Mouse (Mus musculus) heart, adult 9 months (tissue): ENCODE results near the gene Catsperz.
A peak's percentile ranks its signal among the peaks of the same experiment; 100 is the strongest.

Experiments
- DNase-seq, 2 experiments: peaks; one replicate each; pipeline ENCODE4 v3.0.0; 2022; ENCODE audit warnings: low spot score in 2 of 2

The Catsperz gene

GRCm38 (mm10) chr19:6925307-6925573, at the start of gene Catsperz:
TSS of gene Catsperz (minus strand) at chr19:6925380.
- no peak for DNase-seq

- peak; percentile 81 for DNase-seq
Observed at GRCm38 (mm10) chr19:6974211-6975205, 49.3 kb upstream of the Catsperz start, which contains the start of gene Ppp1r14b. TSS of gene Ppp1r14b (plus strand) at chr19:6974968.

- DNase-seq, result no peak
Observed at GRCm38 (mm10) chr19:6973581-6974190, 48.5 kb upstream of the Catsperz start.

GRCm38 (mm10) chr19:6972247-6972917, 47.2 kb upstream of the Catsperz start:
- DNase-seq, result no peak

GRCm38 (mm10) chr19:6971644-6972043, 46.5 kb upstream of the Catsperz start:
- no peak for DNase-seq

- no peak for DNase-seq
Observed at GRCm38 (mm10) chr19:6970460-6971085, 45.4 kb upstream of the Catsperz start.

GRCm38 (mm10) chr19:6969665-6970381, 44.6 kb upstream of the Catsperz start:
- peak; percentile 71 to 78 for DNase-seq

- DNase-seq, result peak in 1 of 2 experiments; percentile 35
Observed at GRCm38 (mm10) chr19:6969291-6969664, 44.1 kb upstream of the Catsperz start.

GRCm38 (mm10) chr19:6968491-6969271, 43.5 kb upstream of the Catsperz start:
- DNase-seq, result no peak

- DNase-seq, result no peak
Observed at GRCm38 (mm10) chr19:6956461-6956860, 31.3 kb upstream of the Catsperz start.

- DNase-seq, result peak in 1 of 2 experiments; percentile 54
Observed at GRCm38 (mm10) chr19:6955424-6955823, 30.2 kb upstream of the Catsperz start.

- no peak for DNase-seq
Observed at GRCm38 (mm10) chr19:6954046-6954445, 28.9 kb upstream of the Catsperz start.

GRCm38 (mm10) chr19:6952712-6953037, 27.5 kb upstream of the Catsperz start:
- DNase-seq, result peak; percentile 67 to 78

GRCm38 (mm10) chr19:6951994-6952711, 27.0 kb upstream of the Catsperz start:
- DNase-seq, result peak; percentile 89 to 92

GRCm38 (mm10) chr19:6951381-6951968, 26.3 kb upstream of the Catsperz start:
- peak; percentile 98 to 99 for DNase-seq

GRCm38 (mm10) chr19:6950613-6951153, 25.5 kb upstream of the Catsperz start:
- peak; percentile 67 to 70 for DNase-seq

GRCm38 (mm10) chr19:6949951-6950350, 24.8 kb upstream of the Catsperz start:
- DNase-seq, result no peak

GRCm38 (mm10) chr19:6949532-6949931, 24.4 kb upstream of the Catsperz start:
- no peak for DNase-seq

GRCm38 (mm10) chr19:6948186-6948585, 23.0 kb upstream of the Catsperz start:
- no peak for DNase-seq
